Mouse (Mus musculus): ENCODE measurements at regions not wholly inside any gene's neighbourhood (a gene's known extent, or its start where the extent isn't known, plus 50 kb on each side); places are given as distances from the start of the nearest gene placed in this dataset.

GRCm38 (mm10) chr14:72294631-72295030 lies 197.0 kb downstream of the Gm9195 start:
- Histone ChIP-seq H3K4me1 (replicated peaks; ENCODE audit: control insufficient read depth, insufficient read depth, low read length) (no peaks in the 10 kb centered on the region; the same call in 1 of the 2 replicates), H3K9ac (ENCODE audit: low read length) (no peak overlapping the region), H3K36me3 (ENCODE audit: control insufficient read depth, insufficient read depth, low read length) (no peaks in the 10 kb centered on the region), H3K27ac (ENCODE audit: low read depth) (no peak overlapping the region), H3K4me3 (ENCODE audit: low read depth, low read length) (no peak overlapping the region), H3K9me3 (ENCODE audit: control insufficient read depth, low read length) (no peaks in the 10 kb centered on the region), H3K27me3 (replicated peaks; ENCODE audit: control insufficient read depth, insufficient read depth, low read length) (no peaks in the 10 kb centered on the region), H3K4me2 (ENCODE audit: low read length) (no peak overlapping the region)
- 23% methylated on average over 6 of the region's 6 CpGs for WGBS
- DNase-seq (ENCODE audit: low spot score) (peak; percentile 51), ATAC-seq (replicated peaks; ENCODE audit: low FRiP score, low TSS enrichment, low read depth) (no peak)

- H3K36me3 ChIP-seq (ENCODE audit: control insufficient read depth, insufficient read depth, low read length): no peaks in the 10 kb centered on the region
- no peak overlapping the region for H3K27ac ChIP-seq (ENCODE audit: low read depth)
- WGBS: 65% methylated on average over 9 of the region's 9 CpGs
- peak; percentile 63 for DNase-seq (ENCODE audit: low spot score)
- no peaks in the 10 kb centered on the region; the same call in 1 of the 2 replicates for H3K4me1 ChIP-seq (replicated peaks; ENCODE audit: control insufficient read depth, insufficient read depth, low read length)
- no peaks in the 10 kb centered on the region for H3K27me3 ChIP-seq (replicated peaks; ENCODE audit: control insufficient read depth, insufficient read depth, low read length)
- ATAC-seq (replicated peaks; ENCODE audit: low FRiP score, low TSS enrichment, low read depth): peak; percentile 86
- no peak overlapping the region for H3K4me2 ChIP-seq (ENCODE audit: low read length)
- no peaks in the 10 kb centered on the region for H3K9me3 ChIP-seq (ENCODE audit: control insufficient read depth, low read length)
- H3K9ac ChIP-seq (ENCODE audit: low read length): no peak overlapping the region
- H3K4me3 ChIP-seq (ENCODE audit: low read depth, low read length): no peak overlapping the region
Observed at GRCm38 (mm10) chr14:72293677-72294387, 197.8 kb downstream of the Gm9195 start.

- H3K4me3 ChIP-seq (ENCODE audit: low read depth, low read length): no peak overlapping the region
- no peaks in the 10 kb centered on the region for H3K36me3 ChIP-seq (ENCODE audit: control insufficient read depth, insufficient read depth, low read length)
- no peak overlapping the region for H3K4me2 ChIP-seq (ENCODE audit: low read length)
- DNase-seq (ENCODE audit: low spot score) (peak; percentile 54), ATAC-seq (replicated peaks; ENCODE audit: low FRiP score, low TSS enrichment, low read depth) (peak; percentile 59; the same call in 1 of the 2 replicates)
- H3K4me1 ChIP-seq (replicated peaks; ENCODE audit: control insufficient read depth, insufficient read depth, low read length): no peaks in the 10 kb centered on the region; the same call in 1 of the 2 replicates
- H3K9me3 ChIP-seq (ENCODE audit: control insufficient read depth, low read length): no peaks in the 10 kb centered on the region
- no peaks in the 10 kb centered on the region for H3K27me3 ChIP-seq (replicated peaks; ENCODE audit: control insufficient read depth, insufficient read depth, low read length)
- H3K9ac ChIP-seq (ENCODE audit: low read length): no peak overlapping the region
- H3K27ac ChIP-seq (ENCODE audit: low read depth): no peak overlapping the region
- WGBS: 72% methylated on average over 7 of the region's 7 CpGs
Observed at GRCm38 (mm10) chr14:72292656-72293299, 198.9 kb downstream of the Gm9195 start.

DNA sequence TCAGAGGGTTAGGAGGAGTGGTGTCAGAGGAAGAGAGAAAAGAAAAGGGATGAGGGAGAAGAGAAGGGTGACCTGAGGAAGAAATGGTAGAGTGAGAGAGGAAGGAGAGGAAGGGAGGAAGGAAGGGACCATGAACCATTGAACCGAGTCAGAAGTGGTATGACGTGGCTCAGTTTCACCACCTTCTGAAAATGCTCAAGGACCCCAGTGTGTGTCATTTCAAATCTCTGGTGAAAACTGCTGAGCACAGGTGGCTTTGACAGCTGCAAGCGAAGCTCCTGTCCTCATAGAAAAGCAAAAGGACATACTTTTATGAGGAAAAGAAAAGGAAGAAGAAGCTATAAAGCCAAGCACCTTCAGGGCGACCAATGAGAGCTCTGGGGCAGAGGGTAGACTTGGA lies 214.3 kb downstream of the Gm9195 start:
- no peak for ATAC-seq (replicated peaks; ENCODE audit: low FRiP score, low TSS enrichment, low read depth)
- no peak for DNase-seq (ENCODE audit: low spot score)
- Histone ChIP-seq H3K4me2 (ENCODE audit: low read length) (no peak overlapping the region), H3K9ac (ENCODE audit: low read length) (no peak overlapping the region), H3K4me3 (ENCODE audit: low read depth, low read length) (no peak overlapping the region), H3K27me3 (replicated peaks; ENCODE audit: control insufficient read depth, insufficient read depth, low read length) (no peaks in the 10 kb centered on the region), H3K36me3 (ENCODE audit: control insufficient read depth, insufficient read depth, low read length) (no peaks in the 10 kb centered on the region), H3K27ac (ENCODE audit: low read depth) (no peak overlapping the region), H3K9me3 (ENCODE audit: control insufficient read depth, low read length) (no peaks in the 10 kb centered on the region), H3K4me1 (replicated peaks; ENCODE audit: control insufficient read depth, insufficient read depth, low read length) (no peaks in the 10 kb centered on the region; the same call in 1 of the 2 replicates)
- WGBS: 88% methylated on average over 4 of the region's 4 CpGs

GRCm38 (mm10) chr14:72259255-72259654 lies 232.4 kb downstream of the Gm9195 start:
- 39% methylated on average over 2 of the region's 2 CpGs for WGBS
- ATAC-seq (replicated peaks; ENCODE audit: low FRiP score, low TSS enrichment, low read depth) (no peak), DNase-seq (ENCODE audit: low spot score) (no peak)
- Histone ChIP-seq H3K36me3 (ENCODE audit: control insufficient read depth, insufficient read depth, low read length) (no peaks in the 10 kb centered on the region), H3K4me3 (ENCODE audit: low read depth, low read length) (no peak overlapping the region), H3K27me3 (replicated peaks; ENCODE audit: control insufficient read depth, insufficient read depth, low read length) (no peaks in the 10 kb centered on the region), H3K4me2 (ENCODE audit: low read length) (no peak overlapping the region), H3K9ac (ENCODE audit: low read length) (no peak overlapping the region), H3K27ac (ENCODE audit: low read depth) (no peak overlapping the region), H3K9me3 (ENCODE audit: control insufficient read depth, low read length) (no peaks in the 10 kb centered on the region), H3K4me1 (replicated peaks; ENCODE audit: control insufficient read depth, insufficient read depth, low read length) (no peaks in the 10 kb centered on the region)

- no peak for ATAC-seq (replicated peaks; ENCODE audit: low FRiP score, low TSS enrichment, low read depth)
- H3K9ac ChIP-seq (ENCODE audit: low read length): no peak overlapping the region
- H3K4me1 ChIP-seq (replicated peaks; ENCODE audit: control insufficient read depth, insufficient read depth, low read length): no peaks in the 10 kb centered on the region
- no peaks in the 10 kb centered on the region for H3K9me3 ChIP-seq (ENCODE audit: control insufficient read depth, low read length)
- H3K36me3 ChIP-seq (ENCODE audit: control insufficient read depth, insufficient read depth, low read length): no peaks in the 10 kb centered on the region
- H3K4me3 ChIP-seq (ENCODE audit: low read depth, low read length): no peak overlapping the region
- no peak for DNase-seq (ENCODE audit: low spot score)
- no peak overlapping the region for H3K4me2 ChIP-seq (ENCODE audit: low read length)
- H3K27me3 ChIP-seq (replicated peaks; ENCODE audit: control insufficient read depth, insufficient read depth, low read length): no peaks in the 10 kb centered on the region
- no peak overlapping the region for H3K27ac ChIP-seq (ENCODE audit: low read depth)
- WGBS: 73% methylated on average over 4 of the region's 4 CpGs
Observed at GRCm38 (mm10) chr14:72241872-72242271, 249.8 kb downstream of the Gm9195 start.

- Histone ChIP-seq H3K9ac (ENCODE audit: low read length) (no peak overlapping the region), H3K4me3 (ENCODE audit: low read depth, low read length) (no peak overlapping the region), H3K4me2 (ENCODE audit: low read length) (no peak overlapping the region), H3K27ac (ENCODE audit: low read depth) (no peak overlapping the region), H3K36me3 (ENCODE audit: control insufficient read depth, insufficient read depth, low read length) (no peaks in the 10 kb centered on the region), H3K27me3 (replicated peaks; ENCODE audit: control insufficient read depth, insufficient read depth, low read length) (no peaks in the 10 kb centered on the region), H3K9me3 (ENCODE audit: control insufficient read depth, low read length) (no peaks in the 10 kb centered on the region), H3K4me1 (replicated peaks; ENCODE audit: control insufficient read depth, insufficient read depth, low read length) (no peaks in the 10 kb centered on the region)
- ATAC-seq (replicated peaks; ENCODE audit: low FRiP score, low TSS enrichment, low read depth): 0 out of 2 replicates have a peak, but pooled peaks have one; percentile 40
- DNase-seq (ENCODE audit: low spot score): peak; percentile 54
- 27% methylated on average over 4 of the region's 4 CpGs for WGBS
Observed at GRCm38 (mm10) chr14:72240272-72240671, 251.4 kb downstream of the Gm9195 start.

- Histone ChIP-seq H3K4me1 (replicated peaks; ENCODE audit: control insufficient read depth, insufficient read depth, low read length) (no peaks in the 10 kb centered on the region), H3K27ac (ENCODE audit: low read depth) (no peak overlapping the region), H3K9me3 (ENCODE audit: control insufficient read depth, low read length) (no peaks in the 10 kb centered on the region), H3K36me3 (ENCODE audit: control insufficient read depth, insufficient read depth, low read length) (no peaks in the 10 kb centered on the region), H3K4me2 (ENCODE audit: low read length) (no peak overlapping the region), H3K9ac (ENCODE audit: low read length) (no peak overlapping the region), H3K27me3 (replicated peaks; ENCODE audit: control insufficient read depth, insufficient read depth, low read length) (no peaks in the 10 kb centered on the region), H3K4me3 (ENCODE audit: low read depth, low read length) (no peak overlapping the region)
- WGBS: 89% methylated on average over 4 of the region's 4 CpGs
- ATAC-seq (replicated peaks; ENCODE audit: low FRiP score, low TSS enrichment, low read depth) (no peak), DNase-seq (ENCODE audit: low spot score) (no peak)
Observed at GRCm38 (mm10) chr14:72238344-72238743, 253.3 kb downstream of the Gm9195 start.
